Comparison of ENCODE assay signal across 43 mouse cellular contexts in genomic region chr11:66960797-66961196, GRCm38 (mm10). TPM values are rescaled to one million over a fixed set of nuclear protein-coding genes. Genes with fewer than 3 reads are reported as not detected.
DNase-seq lines count a peak whose midpoint lies in the region; TF ChIP-seq lines count a peak whose summit lies in the region.
"Had no signal": no experiment of that assay in that cellular context is flagged by ENCODE, and none has a peak within 500 bp of the region (broad histone marks: within the 10 kb centered on the region; RNA-seq: fewer than 3 reads in every experiment).

No protein-coding gene starts in this region.

- peaks cover 25% of the 10 kb centered on the region for H3K4me1 ChIP-seq in small intestine, adult 2 months (ENCODE audit: control insufficient read depth, insufficient read depth, insufficient read length, low read length)
- H3K4me1 ChIP-seq: embryonic facial prominence, embryonic 13.5 days; liver, embryonic 12.5 days; megakaryocyte, embryonic 14.5 days; midbrain, embryonic 12.5 days; neural tube, embryonic 13.5 days had no signal

- TF ChIP-seq POLR2A in small intestine, adult 2 months (IDR thresholded peaks at IDR 0.05; ENCODE audit: low read depth, low read length): no peak

- H3K36me3 ChIP-seq in small intestine, adult 2 months (ENCODE audit: control insufficient read depth, insufficient read depth, low read length): peaks cover 40% of the 10 kb centered on the region
- H3K36me3 ChIP-seq: embryonic facial prominence, embryonic 13.5 days; heart, embryonic 13.5 days; liver, embryonic 12.5 days; midbrain, embryonic 12.5 days; neural tube, embryonic 13.5 days had no signal

- TF ChIP-seq CTCF in small intestine, adult 2 months (IDR thresholded peaks at IDR 0.05; ENCODE audit: extremely low read depth, insufficient read length, insufficient replicate concordance, low read depth, low read length): no peak

- H3K27ac ChIP-seq in small intestine, adult 2 months (ENCODE audit: insufficient read depth, low read depth, low read length): peak overlapping the region; percentile 88
- H3K27ac ChIP-seq: embryonic facial prominence, embryonic 13.5 days; gastrocnemius, adult 2 months; hindbrain, embryonic 14.5 days; liver, embryonic 12.5 days; midbrain, embryonic 12.5 days had no signal

- peak overlapping the region; percentile 18; the same call in 1 of the 2 replicates for H3K4me3 ChIP-seq in small intestine, adult 2 months (ENCODE audit: low read depth, low read length)
- H3K4me3 ChIP-seq: embryonic facial prominence, embryonic 13.5 days; gastrocnemius, adult 2 months; heart, adult 2 months; heart, embryonic 13.5 days; liver, embryonic 12.5 days; megakaryocyte, embryonic 14.5 days; midbrain, embryonic 12.5 days; myocyte; neural tube, embryonic 13.5 days had no signal

- DNase-seq in adrenal gland, adult 2 months: peak; percentile 7
- DNase-seq in adrenal gland, adult 18-20 months (ENCODE audit: low spot score in 2 of 2): no peak
- DNase-seq in urinary bladder, postnatal 36 days (ENCODE audit: low spot score in 2 of 2): peak; percentile 25 to 59
- no peak for DNase-seq in urinary bladder, postnatal 4 days (ENCODE audit: low spot score in 2 of 2)
- no peak for DNase-seq in lung, postnatal 25 days (ENCODE audit: low spot score)
- DNase-seq in retina, embryonic 14.5 days (ENCODE audit: low spot score): no peak
- no peak for DNase-seq in testis, postnatal 10 days (ENCODE audit: low spot score)
- DNase-seq: cerebellum, adult 8-10 months; embryo, embryonic 11 days; gastrocnemius, adult 2 months; gastrocnemius, postnatal 36 days; heart, postnatal 10 days; kidney, postnatal 14 days; left cerebral cortex, postnatal 4 days; liver, postnatal 0 days; lung, postnatal 4 days; right cerebral cortex, postnatal 14 days; thymus, postnatal 4 days had no signal

- WGBS in small intestine, adult 2 months: 24% methylated on average over 1 of the region's 1 CpGs

- no peaks in the 10 kb centered on the region for H3K27me3 ChIP-seq in small intestine, adult 2 months (ENCODE audit: control insufficient read depth, insufficient read depth, low read length)
- H3K27me3 ChIP-seq: embryonic facial prominence, embryonic 13.5 days; liver, embryonic 12.5 days; midbrain, embryonic 12.5 days; neural tube, embryonic 13.5 days had no signal

RNA-seq across cellular contexts. Expression of gene Tmem238l, which starts 4.4 kb away (rescaled TPM):
- not detected for total RNA-seq in adrenal gland, adult 2 months (2021)
- polyA plus RNA-seq in adrenal gland, adult 2 months (2012; rRNA removed): not detected in 2 replicates
- not detected for total RNA-seq in adrenal gland, adult 18-20 months (2021)
- 69.2 and 269 TPM in 2 replicates for polyA plus RNA-seq in small intestine, adult 2 months (2012; rRNA removed)
- total RNA-seq: CH12.LX; ES-E14; gastrocnemius, adult 2 months; gastrocnemius, postnatal 36 days; heart, adult 2 months; hematopoietic stem cell, adult 5-6 weeks; layer of hippocampus, adult 18-20 months; layer of hippocampus, postnatal 25 days; left cerebral cortex, adult 8-10 months; left cerebral cortex, postnatal 4 days; midbrain, postnatal 0 days had no signal
- polyA plus RNA-seq: activated CD4-positive, CD25-positive, alpha-beta regulatory T cell, adult 4 months; C2C12; embryonic facial prominence, embryonic 13.5 days; forebrain, embryonic 11.5 days; forebrain, embryonic 16.5 days; heart, adult 2 months; hindbrain, embryonic 14.5 days; kidney, embryonic 14.5 days; limb, embryonic 14.5 days; liver, embryonic 12.5 days; liver, postnatal 0 days; lung, embryonic 16.5 days; midbrain, embryonic 12.5 days; midbrain, postnatal 0 days; myocyte; neural tube, embryonic 13.5 days had no signal

RNA-seq across cellular contexts. Expression of gene Pirt, which starts 49.0 kb away (rescaled TPM):
- 10 to 100 TPM in 1 of 2 experiments, 1 to 10 TPM in 1; 7.8 to 15.3 TPM for total RNA-seq in adrenal gland, adult 2 months (2021)
- polyA plus RNA-seq in adrenal gland, adult 2 months (2012; rRNA removed): 1.9 and 2.7 TPM in 2 replicates
- 1 to 10 TPM; 7.5 to 9.9 TPM for total RNA-seq in adrenal gland, adult 18-20 months (2021)
- 0.98 TPM in 2 replicates for polyA plus RNA-seq in small intestine, adult 2 months (2012; rRNA removed)
- total RNA-seq: CH12.LX; hematopoietic stem cell, adult 5-6 weeks had no signal
- polyA plus RNA-seq: activated CD4-positive, CD25-positive, alpha-beta regulatory T cell, adult 4 months; C2C12; liver, postnatal 0 days; myocyte; thymus, postnatal 0 days had no signal

Comparison
In these comparisons a context has a peak if more than half of its experiments do, and no peak if none do; other contexts are left out.
1. DNase-seq: peak in adrenal gland, adult 2 months (single experiment) and urinary bladder, postnatal 36 days (2 of 2); none in adrenal gland, adult 18-20 months (0 of 2), urinary bladder, postnatal 4 days (0 of 2), lung, postnatal 25 days (single experiment), retina, embryonic 14.5 days (single experiment) and testis, postnatal 10 days (single experiment).